Mouse (Mus musculus): ENCODE data around the gene Mxra7. TPM values are rescaled to one million over a fixed set of nuclear protein-coding genes. Genes with fewer than 3 reads are reported as not detected.

The Mxra7 gene
- polyA plus RNA-seq (2015; fragmentation: Nextera tagmentation; extraction: Ambion mirVana) = 33.6 and 39.4 TPM in 2 replicates

- ATAC-seq = peak; percentile 69
- Histone ChIP-seq H3K4me1 (replicated peaks; ENCODE audit: control insufficient read depth, insufficient read depth, low read length) (peaks cover 4% of the 10 kb centered on the region), H3K36me3 (ENCODE audit: control insufficient read depth, insufficient read depth) (peaks cover 10% of the 10 kb centered on the region), H3K9me3 (ENCODE audit: control insufficient read depth) (no peaks in the 10 kb centered on the region), H3K4me3 (ENCODE audit: low read depth, low read length) (peak within 1 kb of the TSS; percentile 75), H3K27ac (ENCODE audit: low read depth, low read length) (peak within 1 kb of the TSS; percentile 82), H3K4me2 (replicated peaks; ENCODE audit: low read depth) (peak within 1 kb of the TSS; percentile 83), H3K9ac (ENCODE audit: low read depth, low read length) (peak within 1 kb of the TSS; percentile 80), H3K27me3 (replicated peaks; ENCODE audit: control insufficient read depth, insufficient read depth, low read length) (no peaks in the 10 kb centered on the region)
- peak; percentile 37; the same call in 1 of the 2 replicates for TF ChIP-seq CTCF (IDR thresholded peaks at IDR 0.05; ENCODE audit: low read depth)
- under 1% methylated on average over 67 of the region's 71 CpGs for WGBS
Measured at GRCm38 (mm10) chr11:116827534-116828165, at the start of gene Mxra7. Mxra7 (minus strand) TSS chr11:116828046.

- Histone ChIP-seq H3K4me3 (ENCODE audit: low read depth, low read length) (no peak overlapping the region), H3K9ac (ENCODE audit: low read depth, low read length) (no peak overlapping the region), H3K36me3 (ENCODE audit: control insufficient read depth, insufficient read depth) (peaks cover 49% of the 10 kb centered on the region), H3K27ac (ENCODE audit: low read depth, low read length) (no peak overlapping the region), H3K27me3 (replicated peaks; ENCODE audit: control insufficient read depth, insufficient read depth, low read length) (no peaks in the 10 kb centered on the region), H3K9me3 (ENCODE audit: control insufficient read depth) (no peaks in the 10 kb centered on the region), H3K4me2 (replicated peaks; ENCODE audit: low read depth) (no peak overlapping the region), H3K4me1 (replicated peaks; ENCODE audit: control insufficient read depth, insufficient read depth, low read length) (no peaks in the 10 kb centered on the region)
- WGBS = 90% methylated on average over 20 of the region's 20 CpGs
- ATAC-seq = no peak
- no peak for TF ChIP-seq CTCF (IDR thresholded peaks at IDR 0.05; ENCODE audit: low read depth)
Measured at GRCm38 (mm10) chr11:116873987-116874386, 46.1 kb upstream of the Mxra7 start.

GRCm38 (mm10) chr11:116871538-116871937, 43.7 kb upstream of the Mxra7 start:
- H3K4me1 ChIP-seq (replicated peaks; ENCODE audit: control insufficient read depth, insufficient read depth, low read length) = no peaks in the 10 kb centered on the region
- no peak overlapping the region for H3K9ac ChIP-seq (ENCODE audit: low read depth, low read length)
- no peak for ATAC-seq
- no peak overlapping the region for H3K27ac ChIP-seq (ENCODE audit: low read depth, low read length)
- peaks cover 54% of the 10 kb centered on the region for H3K36me3 ChIP-seq (ENCODE audit: control insufficient read depth, insufficient read depth)
- no peak for TF ChIP-seq CTCF (IDR thresholded peaks at IDR 0.05; ENCODE audit: low read depth)
- no peak overlapping the region for H3K4me2 ChIP-seq (replicated peaks; ENCODE audit: low read depth)
- H3K27me3 ChIP-seq (replicated peaks; ENCODE audit: control insufficient read depth, insufficient read depth, low read length) = no peaks in the 10 kb centered on the region
- H3K4me3 ChIP-seq (ENCODE audit: low read depth, low read length) = no peak overlapping the region
- WGBS = 91% methylated on average over 9 of the region's 9 CpGs
- H3K9me3 ChIP-seq (ENCODE audit: control insufficient read depth) = no peaks in the 10 kb centered on the region

GRCm38 (mm10) chr11:116869641-116870040, 41.8 kb upstream of the Mxra7 start:
- Histone ChIP-seq H3K4me1 (replicated peaks; ENCODE audit: control insufficient read depth, insufficient read depth, low read length) (no peaks in the 10 kb centered on the region), H3K27me3 (replicated peaks; ENCODE audit: control insufficient read depth, insufficient read depth, low read length) (no peaks in the 10 kb centered on the region), H3K4me3 (ENCODE audit: low read depth, low read length) (no peak overlapping the region), H3K4me2 (replicated peaks; ENCODE audit: low read depth) (no peak overlapping the region), H3K36me3 (ENCODE audit: control insufficient read depth, insufficient read depth) (peaks cover 61% of the 10 kb centered on the region), H3K27ac (ENCODE audit: low read depth, low read length) (no peak overlapping the region; the same call in 1 of the 2 replicates), H3K9ac (ENCODE audit: low read depth, low read length) (no peak overlapping the region), H3K9me3 (ENCODE audit: control insufficient read depth) (no peaks in the 10 kb centered on the region)
- 71% methylated on average over 4 of the region's 4 CpGs for whole genome bisulfite sequencing
- no peak for TF ChIP-seq CTCF (IDR thresholded peaks at IDR 0.05; ENCODE audit: low read depth)
- ATAC-seq = no peak

GRCm38 (mm10) chr11:116869223-116869622, 41.4 kb upstream of the Mxra7 start:
- no peak overlapping the region for H3K4me3 ChIP-seq (ENCODE audit: low read depth, low read length)
- H3K4me1 ChIP-seq (replicated peaks; ENCODE audit: control insufficient read depth, insufficient read depth, low read length) = no peaks in the 10 kb centered on the region
- H3K4me2 ChIP-seq (replicated peaks; ENCODE audit: low read depth) = no peak overlapping the region
- peaks cover 61% of the 10 kb centered on the region for H3K36me3 ChIP-seq (ENCODE audit: control insufficient read depth, insufficient read depth)
- H3K27ac ChIP-seq (ENCODE audit: low read depth, low read length) = no peak overlapping the region; the same call in 1 of the 2 replicates
- no peaks in the 10 kb centered on the region for H3K27me3 ChIP-seq (replicated peaks; ENCODE audit: control insufficient read depth, insufficient read depth, low read length)
- no peak overlapping the region for H3K9ac ChIP-seq (ENCODE audit: low read depth, low read length)
- WGBS = 76% methylated on average over 8 of the region's 8 CpGs
- ATAC-seq = no peak
- H3K9me3 ChIP-seq (ENCODE audit: control insufficient read depth) = no peaks in the 10 kb centered on the region
- TF ChIP-seq CTCF (IDR thresholded peaks at IDR 0.05; ENCODE audit: low read depth) = no peak

GRCm38 (mm10) chr11:116868129-116868528, 40.3 kb upstream of the Mxra7 start:
- Histone ChIP-seq H3K27me3 (replicated peaks; ENCODE audit: control insufficient read depth, insufficient read depth, low read length) (no peaks in the 10 kb centered on the region), H3K4me3 (ENCODE audit: low read depth, low read length) (no peak overlapping the region), H3K9me3 (ENCODE audit: control insufficient read depth) (no peaks in the 10 kb centered on the region), H3K36me3 (ENCODE audit: control insufficient read depth, insufficient read depth) (peaks cover 61% of the 10 kb centered on the region), H3K27ac (ENCODE audit: low read depth, low read length) (no peak overlapping the region), H3K4me2 (replicated peaks; ENCODE audit: low read depth) (no peak overlapping the region), H3K9ac (ENCODE audit: low read depth, low read length) (no peak overlapping the region), H3K4me1 (replicated peaks; ENCODE audit: control insufficient read depth, insufficient read depth, low read length) (no peaks in the 10 kb centered on the region)
- ATAC-seq = 0 out of 2 replicates have a peak, but pooled peaks have one; percentile 28
- TF ChIP-seq CTCF (IDR thresholded peaks at IDR 0.05; ENCODE audit: low read depth) = no peak
- WGBS = 69% methylated on average over 3 of the region's 3 CpGs

All from intestine, postnatal 0 days (tissue).